Mouse (Mus musculus): ENCODE data around the gene Hsd17b11.

GRCm38 (mm10) chr5:104009421-104009820 is 12.3 kb downstream of the Hsd17b11 start:
- TF ChIP-seq TAL1 (IDR thresholded peaks at IDR 0.05; ENCODE audit: low read length) (no peak), GATA1 (IDR thresholded peaks at IDR 0.05; ENCODE audit: low read length) (no peak)
